Mouse (Mus musculus) G1E (cell line): Measurements from ENCODE around the gene Bbof1. TPM values are rescaled to one million over a fixed set of nuclear protein-coding genes. Genes with fewer than 3 reads are reported as not detected.

ENCODE experiments used
- ATAC-seq: 2 replicates; pipeline ENCODE4 v1.8.0; 2016; ENCODE audit warnings: mild to moderate bottlenecking; ENCODE audit not compliant: insufficient number of reproducible peaks, poor library complexity, low FRiP score, severe bottlenecking; ENCODE audit errors: extremely low read depth
- DNase-seq: peaks from one replicate; pipeline ENCODE4 v3.0.0; 2012; ENCODE audit warnings: low spot score
- H3K27me3 ChIP-seq: 2 replicates; pipeline ENCODE4 v1.6.1; 2012; ENCODE audit warnings: mild to moderate bottlenecking, low read length, inconsistent platforms; ENCODE audit not compliant: insufficient read depth
- H3K36me3 ChIP-seq: replicated peaks from 2 replicates; pipeline ENCODE3; 2012; ENCODE audit warnings: mild to moderate bottlenecking, inconsistent platforms
- H3K4me1 ChIP-seq: 2 replicates; pipeline ENCODE4 v1.6.1; 2012; ENCODE audit warnings: low read depth, low read length, inconsistent platforms, mixed read lengths; ENCODE audit not compliant: insufficient read depth
- H3K4me3 ChIP-seq: 2 replicates; pipeline ENCODE4 v1.5.1; 2012; ENCODE audit warnings: low read depth, mild to moderate bottlenecking, inconsistent platforms, low read length, moderate library complexity, mixed read lengths
- H3K9me3 ChIP-seq: replicated peaks from 2 replicates; pipeline ENCODE4 v1.6.1; 2012; ENCODE audit warnings: inconsistent platforms
- CTCF ChIP-seq: IDR thresholded peaks from 2 replicates; pipeline ENCODE4 v1.5.1; 2012; ENCODE audit warnings: low read depth, low read length, inconsistent platforms, mixed read lengths
- GATA1 ChIP-seq: IDR thresholded peaks from 2 replicates; pipeline ENCODE4 v1.6.1; 2012; ENCODE audit warnings: borderline replicate concordance, low read length, inconsistent platforms, mixed read lengths
- GATA2 ChIP-seq: IDR thresholded peaks from 2 replicates; pipeline ENCODE4 v1.6.1; 2012; ENCODE audit warnings: low read depth, low read length, inconsistent platforms, borderline replicate concordance
- POLR2AphosphoS5 ChIP-seq: IDR thresholded peaks from 2 replicates; pipeline ENCODE4 v1.6.1; 2012; ENCODE audit warnings: low read depth, low read length, inconsistent platforms; ENCODE audit not compliant: insufficient replicate concordance
- TAL1 ChIP-seq: conservative IDR thresholded peaks from 2 replicates; pipeline ENCODE4 v1.6.1; 2012; ENCODE audit warnings: low read depth, low read length, inconsistent platforms, mixed read lengths
- polyA plus RNA-seq: library from polyadenylated mRNA; stranded (reverse); fragments of >175 nt; gene quantifications from 2 replicates; pipeline ENCODE4 v1.2.3, GENCODE M21; 2012
- total RNA-seq, 2 experiments: library from RNA; stranded (forward) in 1 of 2; stranded (reverse) in 1 of 2; fragments of 200-1000 nt in 1 of 2; fragments of >200 nt in 1 of 2; fragmentation: Nextera tagmentation in 1 of 2; gene quantifications; 2 replicates each; pipeline ENCODE4 v1.2.3; 2014 to 2017

Bbof1 gene
- total RNA-seq (2014; fragmentation: Nextera tagmentation) (4.1 and 5.5 TPM in 2 replicates), total RNA-seq (2017) (4.4 and 6.0 TPM in 2 replicates), polyA plus RNA-seq (2.2 and 2.7 TPM in 2 replicates)

DNA sequence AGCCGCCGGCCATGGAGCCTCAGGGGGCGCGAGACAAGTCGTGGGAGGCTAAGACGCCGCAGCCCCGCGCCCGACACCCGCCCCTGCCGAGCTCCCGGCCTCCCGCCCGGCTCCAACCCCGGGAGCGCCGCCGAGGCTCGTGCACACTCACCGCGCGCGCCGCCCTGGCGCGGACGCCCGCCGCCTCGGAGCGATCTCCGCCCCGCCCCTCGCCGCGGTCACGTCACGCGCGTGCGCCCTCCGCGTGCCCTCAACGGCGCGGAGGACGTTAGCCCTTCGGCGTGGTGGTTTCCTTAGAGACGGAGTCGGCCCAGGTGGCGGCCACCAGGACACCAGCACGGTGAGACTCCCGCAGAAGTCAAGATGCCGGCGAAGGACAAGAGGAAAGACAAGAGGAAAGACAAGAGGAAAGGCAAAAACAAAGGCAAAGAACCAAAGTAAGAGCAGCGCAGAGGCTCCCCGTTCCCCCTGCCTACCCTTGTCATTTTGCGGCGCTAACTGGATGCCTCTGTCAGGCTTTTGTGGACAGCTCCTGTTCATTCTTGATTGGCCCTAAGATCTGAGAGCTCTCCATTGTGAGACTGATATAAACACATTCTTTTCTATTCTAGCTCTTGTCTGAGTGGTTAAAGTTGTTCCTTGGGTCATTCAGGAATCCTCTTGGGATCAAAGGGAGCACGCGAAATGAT is at the start of gene Bbof1, which contains the start of gene Entpd5:
Bbof1 (plus strand) TSS at position 253 of the 689 bp plus-strand sequence.
Entpd5 (minus strand) TSS at position 211 of the 689 bp plus-strand sequence.
- Histone ChIP-seq H3K27me3 (no peaks in the 10 kb centered on the region), H3K4me3 (peak within 1 kb of the TSS; percentile 90), H3K9me3 (no peaks in the 10 kb centered on the region), H3K4me1 (peaks cover 29% of the 10 kb centered on the region), H3K36me3 (peaks cover 14% of the 10 kb centered on the region)
- DNase-seq (peak; percentile 84), ATAC-seq (peak; percentile 64)
- TF ChIP-seq GATA2 (no peak), TAL1 (no peak), POLR2AphosphoS5 (no peak), GATA1 (no peak), CTCF (no peak)

DNA sequence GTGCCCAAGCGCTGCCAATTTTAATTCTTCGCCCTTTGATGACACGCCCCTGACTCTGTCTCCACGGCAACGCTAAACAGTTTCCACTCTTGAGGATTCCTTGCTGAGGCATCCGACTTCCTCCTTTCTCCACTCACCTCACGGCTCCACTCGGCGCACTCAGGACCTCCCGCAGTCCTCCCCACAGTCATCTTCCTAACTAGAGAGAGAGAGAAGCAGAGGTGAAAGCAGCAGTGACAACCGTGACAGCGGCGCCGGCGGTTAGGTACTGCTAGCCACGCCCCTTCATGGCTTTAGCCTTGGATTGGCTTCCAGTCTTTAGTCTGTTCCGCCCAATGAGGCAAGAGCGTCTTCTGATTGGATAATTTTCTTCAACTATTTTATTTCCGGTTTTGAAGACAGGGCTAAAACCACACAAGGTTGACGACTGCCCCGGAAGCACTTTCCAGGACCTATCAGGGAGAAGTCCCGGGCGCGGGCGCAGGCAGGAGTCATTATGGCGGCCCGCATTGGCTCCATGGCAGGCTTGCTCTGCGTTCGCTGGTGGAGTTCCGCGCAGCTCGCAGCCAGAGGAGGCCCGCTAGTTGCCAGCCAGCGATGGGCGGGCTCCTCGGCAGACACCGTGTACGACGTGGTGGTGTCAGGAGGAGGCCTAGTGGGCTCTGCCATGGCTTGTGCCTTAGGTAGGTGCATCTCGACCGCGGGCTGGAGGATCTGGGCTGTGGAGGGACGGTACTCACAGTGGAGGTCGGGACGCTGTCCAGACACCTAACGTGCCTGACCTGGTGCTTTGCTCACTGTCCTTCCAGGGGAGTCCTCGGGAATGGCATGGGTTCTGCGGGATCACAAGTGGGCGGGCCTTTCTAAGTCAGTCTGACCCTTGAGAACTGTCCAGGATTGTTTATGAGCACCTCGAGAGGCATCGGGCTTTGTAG is 47.0 kb upstream of the Bbof1 start, which contains the start of the genes Coq6 and Fam161b:
Coq6 (plus strand) TSS at position 103 of the 935 bp plus-strand sequence.
Fam161b (minus strand) TSS at position 279 of the 935 bp plus-strand sequence.
- ATAC-seq = peak; percentile 92
- Histone ChIP-seq H3K36me3 (peaks cover 26% of the 10 kb centered on the region), H3K4me3 (peak within 1 kb of the TSS; percentile 80), H3K4me1 (peaks cover 66% of the 10 kb centered on the region), H3K9me3 (no peaks in the 10 kb centered on the region), H3K27me3 (no peaks in the 10 kb centered on the region)
- peak; percentile 99 for DNase-seq
- TF ChIP-seq POLR2AphosphoS5 (peak; percentile 78; the same call in 1 of the 2 replicates), GATA1 (no peak)

DNA sequence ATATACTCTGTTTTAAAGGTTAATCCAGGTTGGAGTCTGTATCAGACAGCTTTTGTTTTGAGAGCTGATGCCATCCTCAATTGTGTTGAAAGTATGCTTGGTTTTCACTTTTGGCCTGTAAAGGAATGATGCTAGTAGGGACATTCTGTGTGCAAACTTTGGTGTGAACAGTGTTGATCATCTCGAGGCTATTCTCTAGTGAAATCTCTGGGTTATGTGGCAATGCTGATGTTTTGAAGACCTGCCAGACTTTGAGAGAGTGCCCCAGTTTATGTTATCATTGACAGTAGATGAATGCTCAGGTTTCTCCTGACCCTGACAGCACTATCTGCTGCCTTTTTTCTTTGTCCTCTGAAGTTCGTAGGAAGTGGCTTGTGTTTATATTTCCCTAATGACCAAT is 46.0 kb upstream of the Bbof1 start:
- H3K27me3 ChIP-seq = no peaks in the 10 kb centered on the region
- ATAC-seq (no peak), DNase-seq (no peak)
- no peaks in the 10 kb centered on the region for H3K9me3 ChIP-seq
- peaks cover 65% of the 10 kb centered on the region for H3K4me1 ChIP-seq
- TF ChIP-seq CTCF (no peak), GATA1 (no peak), TAL1 (no peak), POLR2AphosphoS5 (no peak), GATA2 (no peak)
- H3K36me3 ChIP-seq = peaks cover 31% of the 10 kb centered on the region
- peak overlapping the region; percentile 80 for H3K4me3 ChIP-seq

DNA sequence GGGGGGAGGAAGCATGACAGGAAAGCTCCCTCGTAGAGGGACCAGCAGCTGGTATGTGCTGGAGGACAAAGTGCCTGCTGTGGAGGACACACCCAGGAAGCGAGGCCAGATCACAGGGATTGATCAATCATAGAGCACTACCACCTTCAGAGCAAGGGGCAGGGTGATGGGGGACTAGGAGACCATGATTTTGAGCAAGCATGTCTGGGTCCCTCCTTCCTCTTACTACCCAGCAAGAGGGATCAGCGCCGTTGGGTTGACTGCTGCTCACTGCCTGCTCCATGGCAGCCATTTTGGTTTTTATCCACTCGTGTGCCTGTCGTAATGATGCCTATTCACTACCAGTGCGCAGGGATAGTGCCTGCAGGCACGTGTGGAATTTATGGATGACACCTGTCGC is 44.6 kb upstream of the Bbof1 start:
- TF ChIP-seq CTCF = no peak
- no peak for TF ChIP-seq GATA1
- no peak for TF ChIP-seq GATA2
- TF ChIP-seq TAL1 = no peak
- TF ChIP-seq POLR2AphosphoS5 = no peak
- Histone ChIP-seq H3K4me1 (peaks cover 53% of the 10 kb centered on the region), H3K9me3 (no peaks in the 10 kb centered on the region), H3K4me3 (peak overlapping the region; percentile 34; the same call in 1 of the 2 replicates), H3K36me3 (peaks cover 45% of the 10 kb centered on the region), H3K27me3 (no peaks in the 10 kb centered on the region)
- DNase-seq = no peak
- no peak for ATAC-seq

DNA sequence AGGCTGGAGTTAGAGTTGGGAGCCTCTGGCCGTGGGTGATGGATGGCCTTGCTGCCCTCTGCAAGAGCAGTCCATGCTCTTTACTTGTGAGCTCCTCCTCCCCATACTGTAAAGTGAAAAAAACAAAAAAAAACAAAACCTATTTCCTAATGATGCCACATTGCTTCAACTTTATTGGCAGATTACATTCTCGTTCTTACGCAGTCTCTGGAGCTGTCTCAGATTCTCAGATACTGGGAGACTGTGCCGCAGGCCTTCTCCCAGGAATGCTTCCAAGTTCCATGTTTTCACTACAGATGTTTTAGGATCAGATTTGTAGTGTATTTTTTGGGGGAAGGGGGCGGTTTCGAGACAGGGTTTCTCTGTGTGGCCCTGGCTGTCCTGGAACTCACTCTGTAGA is 43.7 kb upstream of the Bbof1 start:
- Histone ChIP-seq H3K36me3 (peaks cover 53% of the 10 kb centered on the region), H3K9me3 (no peaks in the 10 kb centered on the region), H3K4me1 (peaks cover 46% of the 10 kb centered on the region), H3K27me3 (no peaks in the 10 kb centered on the region), H3K4me3 (no peak overlapping the region)
- no peak for ATAC-seq
- TF ChIP-seq TAL1 (no peak), GATA1 (no peak), CTCF (no peak), GATA2 (no peak), POLR2AphosphoS5 (no peak)
- no peak for DNase-seq

DNA sequence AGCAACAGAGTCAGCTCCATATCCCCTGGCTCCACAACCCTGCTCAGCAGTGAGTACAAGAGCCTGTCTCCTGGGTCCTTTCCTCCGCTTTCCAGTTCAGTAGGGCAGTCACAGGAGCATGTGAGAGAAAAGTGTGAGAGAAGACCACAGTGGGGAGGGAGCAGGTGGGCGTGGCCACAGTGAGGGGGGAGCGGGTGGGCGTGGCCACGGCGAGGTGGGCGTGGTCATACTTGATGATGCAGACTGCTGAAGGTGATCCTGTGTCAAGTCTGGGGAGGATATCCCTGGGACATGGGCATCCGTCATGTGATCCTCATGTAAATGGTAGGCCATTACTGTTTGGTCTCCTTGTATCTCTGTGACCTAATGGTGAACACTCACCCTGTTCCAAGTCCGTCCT is 41.9 kb upstream of the Bbof1 start:
- no peak for ATAC-seq
- no peak overlapping the region for H3K4me3 ChIP-seq
- no peaks in the 10 kb centered on the region for H3K9me3 ChIP-seq
- peaks cover 72% of the 10 kb centered on the region for H3K36me3 ChIP-seq
- peaks cover 33% of the 10 kb centered on the region for H3K4me1 ChIP-seq
- TF ChIP-seq GATA2 (no peak), POLR2AphosphoS5 (no peak), CTCF (no peak), GATA1 (no peak), TAL1 (no peak)
- H3K27me3 ChIP-seq = no peaks in the 10 kb centered on the region
- DNase-seq = no peak
